Mouse (Mus musculus) brain, adult 10 weeks (tissue): ENCODE data around the gene Dnah7c. TPM values are rescaled to one million over a fixed set of nuclear protein-coding genes. Genes with fewer than 3 reads are reported as not detected.

ENCODE experiments used
- polyA plus RNA-seq: library from polyadenylated mRNA; stranded (reverse); fragments of 350-450 nt; fragmentation: Illumina TruSeq; extraction: RNeasy Lipid Tissue Mini Kit (QIAGEN cat#74804); gene quantifications from one replicate; pipeline ENCODE4 v1.2.3, GENCODE M21; 2015; ENCODE audit warnings: low read depth, low replicate concordance

The Dnah7c gene
- 0.37 TPM for polyA plus RNA-seq

DNA sequence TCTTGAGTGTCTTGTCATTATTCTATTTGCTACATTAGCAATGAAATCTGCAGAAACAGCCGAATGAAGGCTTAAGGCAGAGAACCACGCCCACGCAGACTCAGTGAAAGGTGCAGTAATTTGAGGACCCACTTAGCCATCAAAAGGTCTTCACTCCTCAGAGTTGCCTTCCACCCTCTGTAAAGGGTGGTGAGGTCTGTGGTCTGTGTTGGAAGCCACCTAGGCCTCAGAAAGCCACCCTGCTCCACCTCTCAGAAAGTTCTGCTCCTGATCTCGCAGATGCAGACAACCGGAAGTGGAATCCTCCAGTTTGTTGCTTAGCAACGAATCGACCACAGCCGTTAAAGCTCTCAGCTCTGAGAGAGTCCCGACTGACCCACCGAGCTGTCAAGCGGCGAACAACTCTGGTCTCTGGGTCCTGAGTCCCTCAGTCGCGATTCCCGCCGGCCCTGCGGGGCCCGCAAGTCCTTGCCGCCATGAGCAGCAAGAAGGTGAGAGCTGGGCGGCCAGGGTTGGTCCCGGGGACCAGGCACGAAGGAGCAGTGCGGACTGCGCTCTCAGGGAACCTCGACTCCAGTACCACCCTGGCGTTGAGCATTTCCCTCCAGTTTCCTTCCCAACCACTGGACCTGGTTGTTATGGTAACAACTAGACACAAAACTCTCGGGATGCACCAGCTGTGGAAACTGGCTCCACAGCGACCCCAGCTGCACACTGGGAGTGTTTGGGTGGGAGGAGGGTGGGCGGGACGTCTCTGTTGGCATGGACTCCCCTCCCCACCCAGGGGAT, at the start of gene Dnah7c:
Dnah7c (plus strand) TSS at position 456 of the 789 bp plus-strand sequence.

